Mouse (Mus musculus) stomach, embryonic 16.5 days (tissue): Measurements from ENCODE around the gene Gucy2e. TPM values are rescaled to one million over a fixed set of nuclear protein-coding genes. Genes with fewer than 3 reads are reported as not detected.

Experiments used
- ATAC-seq: fragments of 200-750 bp; cut with Nextera tagmentation; 2 replicates; pipeline ENCODE4 v1.8.0; 2017; ENCODE audit warnings: moderate number of reproducible peaks, moderate TSS enrichment; ENCODE audit not compliant: insufficient read depth, low FRiP score
- H3K27ac ChIP-seq: fragments of 300-500 bp; sonication (generic); 2 replicates; pipeline ENCODE4 v1.5.1; 2014; ENCODE audit warnings: low read length
- H3K27me3 ChIP-seq: fragments of 300-500 bp; sonication (generic); 2 replicates; pipeline ENCODE4 v1.6.1; 2014; ENCODE audit warnings: low read length, control low read depth, mixed read lengths; ENCODE audit not compliant: control insufficient read depth, insufficient read depth
- H3K36me3 ChIP-seq: fragments of 300-500 bp; sonication (generic); 2 replicates; pipeline ENCODE4 v1.6.1; 2014; ENCODE audit warnings: low read length; ENCODE audit not compliant: control insufficient read depth, insufficient read depth
- H3K4me1 ChIP-seq: fragments of 300-500 bp; sonication (generic); 2 replicates; pipeline ENCODE4 v1.6.1; 2014; ENCODE audit warnings: low read length, control low read depth, mixed read lengths; ENCODE audit not compliant: control insufficient read depth, insufficient read depth
- H3K4me2 ChIP-seq: fragments of 300-500 bp; sonication (generic); 2 replicates; pipeline ENCODE4 v1.6.1; 2014; ENCODE audit warnings: low read depth, low read length, mixed read lengths
- H3K4me3 ChIP-seq: fragments of 300-500 bp; sonication (generic); replicated peaks from 2 replicates; pipeline ENCODE4 v1.5.1; 2014; ENCODE audit warnings: mild to moderate bottlenecking, low read length
- H3K9ac ChIP-seq: fragments of 300-500 bp; sonication (generic); 2 replicates; pipeline ENCODE4 v1.6.1; 2014; ENCODE audit warnings: low read length
- H3K9me3 ChIP-seq: fragments of 300-500 bp; sonication (generic); replicated peaks from 2 replicates; pipeline ENCODE4 v1.6.1; 2016; ENCODE audit warnings: low read length, control low read depth; ENCODE audit not compliant: control insufficient read depth
- WGBS: fragments of 180-500 bp; shearing (Covaris S2); extraction: QIAGEN DNeasy Blood & Tissue Kit; methylation state at CpG from one replicate; pipeline ENCODE4 v1.1.7; 2014; 5-methylcytosine and 5-hydroxymethylcytosine counted together
- polyA plus RNA-seq: library from polyadenylated mRNA; unstranded; fragments of >200 nt; fragmentation: Nextera tagmentation; extraction: Ambion mirVana; gene quantifications from 2 replicates; pipeline ENCODE4 v1.2.1, GENCODE M21; 2015

Gucy2e gene
- polyA plus RNA-seq, 1 experiment from 2014 or later, result not detected

DNA sequence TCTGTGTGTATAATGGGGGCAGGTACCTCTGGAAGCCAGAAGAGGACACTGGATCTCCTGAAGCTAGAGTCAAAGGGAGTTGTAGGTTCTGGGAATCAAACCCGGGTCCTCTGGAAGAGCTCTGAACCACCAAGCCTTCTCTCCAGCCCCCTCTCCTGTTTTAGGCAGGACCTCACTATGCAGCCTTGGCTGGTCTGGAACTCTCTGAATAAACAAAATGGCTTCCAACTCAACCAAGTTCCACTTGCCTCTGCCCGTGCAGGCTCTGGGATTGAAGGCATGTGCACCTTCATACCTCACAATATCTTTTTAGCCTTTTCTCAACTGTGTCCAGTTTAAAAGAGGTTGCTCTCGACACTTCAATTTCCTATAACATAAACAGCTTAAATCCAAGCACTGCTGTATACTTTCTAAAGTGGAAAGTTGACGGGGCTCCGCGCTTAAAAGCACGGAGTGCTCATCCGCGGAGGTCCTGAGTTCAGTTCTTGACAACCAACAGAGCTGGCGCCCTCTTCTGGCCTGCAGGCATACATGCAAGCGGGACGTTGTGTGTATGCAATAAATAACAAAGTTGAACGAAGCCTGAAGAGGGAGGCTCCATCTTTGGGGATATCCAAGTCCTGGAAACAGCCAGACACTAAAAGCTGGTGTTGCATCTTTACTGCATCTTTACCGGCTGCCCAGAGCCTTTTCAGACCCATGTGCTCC lies 14.5 kb upstream of the Gucy2e start:
- Histone ChIP-seq H3K9ac (no peak overlapping the region), H3K4me1 (0 out of 2 replicates have a peak, but pooled peaks cover 4% of the 10 kb centered on the region), H3K27ac (no peak overlapping the region), H3K36me3 (no peaks in the 10 kb centered on the region), H3K4me2 (no peak overlapping the region), H3K4me3 (no peak overlapping the region), H3K9me3 (no peaks in the 10 kb centered on the region), H3K27me3 (no peaks in the 10 kb centered on the region)
- 50% methylated on average over 14 of the region's 14 CpGs for WGBS
- no peak for ATAC-seq

DNA sequence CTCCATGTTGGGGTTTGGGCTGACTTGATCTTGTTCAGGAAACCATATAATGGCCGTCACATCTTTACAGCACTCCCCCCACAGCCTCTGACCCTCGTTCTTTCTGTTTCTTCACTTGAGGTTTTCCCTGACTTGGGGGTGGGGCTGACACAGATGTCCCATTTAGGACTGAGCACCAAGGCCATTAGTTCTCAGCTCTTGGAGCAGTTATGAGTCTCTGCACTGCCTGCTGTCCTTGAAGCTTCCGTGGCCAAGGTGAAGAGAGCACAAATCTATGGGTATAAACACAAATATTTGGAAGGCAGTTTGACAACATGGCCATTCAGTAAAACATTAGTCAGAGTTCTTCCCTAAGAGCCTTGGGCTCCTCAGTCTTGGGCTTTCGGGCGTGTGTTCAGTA lies 13.3 kb upstream of the Gucy2e start:
- WGBS, result 73% methylated on average over 5 of the region's 5 CpGs
- H3K4me1 ChIP-seq, result peaks cover 9% of the 10 kb centered on the region
- H3K36me3 ChIP-seq, result no peaks in the 10 kb centered on the region
- no peak overlapping the region for H3K4me3 ChIP-seq
- no peak overlapping the region for H3K27ac ChIP-seq
- ATAC-seq, result no peak
- H3K9ac ChIP-seq, result no peak overlapping the region
- no peaks in the 10 kb centered on the region for H3K9me3 ChIP-seq
- H3K4me2 ChIP-seq, result no peak overlapping the region
- no peaks in the 10 kb centered on the region for H3K27me3 ChIP-seq

DNA sequence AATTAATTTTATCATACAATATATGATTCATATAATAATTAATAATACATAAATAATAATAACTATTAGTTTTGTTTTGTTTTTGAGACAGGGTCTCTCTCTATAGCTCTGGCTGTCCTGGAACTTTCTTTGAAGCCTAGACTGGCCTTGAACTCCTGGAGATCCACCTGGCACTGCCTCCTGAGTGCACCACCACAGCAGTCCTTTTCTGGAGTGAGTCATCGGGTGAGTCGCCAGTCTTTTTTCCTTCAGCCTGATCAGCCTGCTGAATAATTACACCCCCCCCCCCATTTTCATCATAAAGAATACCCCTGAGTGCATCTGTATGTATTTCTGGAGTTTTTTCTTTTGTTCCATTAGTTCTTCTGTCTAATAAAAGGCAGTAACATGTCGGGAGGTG lies 12.3 kb upstream of the Gucy2e start:
- Histone ChIP-seq H3K4me2 (no peak overlapping the region), H3K4me3 (no peak overlapping the region), H3K9ac (no peak overlapping the region), H3K27ac (no peak overlapping the region), H3K9me3 (no peaks in the 10 kb centered on the region), H3K27me3 (no peaks in the 10 kb centered on the region), H3K4me1 (peaks cover 9% of the 10 kb centered on the region), H3K36me3 (no peaks in the 10 kb centered on the region)
- 84% methylated on average over 3 of the region's 3 CpGs for WGBS
- no peak for ATAC-seq

DNA sequence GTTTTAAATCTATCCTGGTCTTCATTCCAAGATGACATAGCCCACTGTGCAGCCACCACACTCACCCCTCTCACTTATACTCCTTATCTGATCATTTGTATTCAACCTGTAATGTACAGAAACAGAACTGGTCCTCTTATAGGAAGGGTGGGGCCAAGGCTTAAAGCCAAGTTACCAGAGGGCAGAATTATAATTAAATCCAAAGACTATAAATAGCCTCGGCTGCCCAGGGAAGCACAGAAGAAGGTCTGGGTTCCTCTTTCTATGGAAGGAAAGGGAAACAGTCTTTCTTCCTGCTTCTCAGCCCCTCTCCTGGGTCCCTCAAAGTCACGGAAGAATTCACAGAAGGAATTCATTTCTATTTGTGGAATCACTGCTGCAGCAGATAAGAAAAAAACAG lies 8.8 kb upstream of the Gucy2e start:
- no peak overlapping the region for H3K9ac ChIP-seq
- no peak for ATAC-seq

DNA sequence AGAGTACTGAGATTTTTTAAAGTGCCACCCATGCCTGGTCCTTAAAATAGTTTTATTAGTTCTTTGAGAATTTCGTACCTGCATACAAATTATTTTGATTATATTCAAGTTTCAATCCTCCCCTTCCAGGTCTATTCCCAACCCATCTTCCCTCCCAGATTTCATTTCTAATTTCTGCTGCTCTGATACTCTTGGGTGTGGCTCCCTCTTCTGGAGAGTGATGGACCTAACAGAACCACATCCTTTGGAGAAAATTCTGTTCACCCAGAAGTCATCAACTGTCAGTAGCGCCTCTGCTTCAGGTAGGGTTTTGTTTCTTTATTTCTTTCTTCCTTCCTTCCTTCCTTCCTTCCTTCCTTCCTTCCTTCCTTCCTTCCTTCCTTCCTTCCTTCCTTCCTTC lies 8.1 kb upstream of the Gucy2e start:
- WGBS, result 21% methylated on average over 2 of the region's 2 CpGs
- Histone ChIP-seq H3K4me1 (peaks cover 6% of the 10 kb centered on the region), H3K36me3 (no peaks in the 10 kb centered on the region), H3K4me3 (no peak overlapping the region), H3K9me3 (no peaks in the 10 kb centered on the region), H3K4me2 (no peak overlapping the region; the same call in 1 of the 2 replicates), H3K9ac (no peak overlapping the region), H3K27ac (no peak overlapping the region), H3K27me3 (no peaks in the 10 kb centered on the region)
- no peak for ATAC-seq

More for the DNA sequence above, 8.8 kb upstream of the Gucy2e start:
- Histone ChIP-seq H3K4me3 (peak overlapping the region; percentile 5; the same call in 1 of the 2 replicates), H3K27ac (peak overlapping the region; percentile 10), H3K36me3 (no peaks in the 10 kb centered on the region), H3K4me2 (peak overlapping the region; percentile 39), H3K27me3 (no peaks in the 10 kb centered on the region), H3K4me1 (peaks cover 6% of the 10 kb centered on the region), H3K9me3 (no peaks in the 10 kb centered on the region)
- WGBS, result 11% methylated on average over 2 of the region's 2 CpGs

DNA sequence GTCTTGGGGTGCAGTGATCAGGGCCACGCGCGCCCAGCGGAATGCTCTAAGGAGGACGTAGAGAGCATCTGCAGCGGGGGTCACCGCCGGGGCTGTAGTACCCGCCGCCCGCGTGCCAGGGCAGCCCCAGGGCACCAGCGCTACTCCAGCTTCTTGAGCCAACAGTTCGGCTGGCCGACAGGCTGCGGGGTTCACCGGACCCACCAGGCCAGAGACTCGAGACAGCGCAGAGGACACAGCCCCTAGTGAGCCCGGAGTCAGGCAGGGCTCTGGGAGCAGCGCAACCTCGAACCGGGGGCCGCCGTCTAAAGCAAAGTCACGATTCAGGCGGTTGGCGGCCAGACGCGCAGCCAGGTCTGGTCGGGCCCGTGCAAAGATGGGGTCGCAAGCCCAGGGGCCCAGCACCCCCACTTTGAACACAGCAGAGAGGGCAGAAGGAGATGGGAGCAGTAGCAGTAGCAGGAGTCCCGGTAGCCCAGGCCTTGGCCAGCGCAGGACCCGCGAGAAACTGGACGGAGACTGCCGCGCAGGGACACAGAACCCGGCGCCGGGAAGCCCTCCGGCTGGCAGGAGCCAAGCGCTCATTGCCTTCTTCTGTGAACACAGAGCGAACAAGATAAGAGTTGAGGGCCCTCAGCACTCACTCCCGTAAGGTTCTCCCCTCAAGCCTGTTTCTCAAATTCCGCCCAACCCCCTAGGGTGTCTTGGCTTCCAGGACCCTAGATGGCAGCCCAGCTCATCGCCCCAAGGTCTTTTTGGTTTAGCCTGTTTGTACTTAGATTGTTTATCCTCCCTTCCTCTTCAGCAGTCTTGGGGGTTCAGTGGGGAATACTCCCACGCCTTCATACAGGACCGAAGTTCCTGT lies 543 bp downstream of the Gucy2e start:
- peak overlapping the region; percentile 59 for H3K4me2 ChIP-seq
- H3K27ac ChIP-seq, result no peak overlapping the region
- H3K9me3 ChIP-seq, result no peaks in the 10 kb centered on the region
- peaks cover 5% of the 10 kb centered on the region for H3K4me1 ChIP-seq
- WGBS, result 6% methylated on average over 51 of the region's 51 CpGs
- H3K4me3 ChIP-seq, result peak overlapping the region; percentile 42
- peak overlapping the region; percentile 64 for H3K9ac ChIP-seq
- no peaks in the 10 kb centered on the region for H3K36me3 ChIP-seq
- H3K27me3 ChIP-seq, result peaks cover 23% of the 10 kb centered on the region
- ATAC-seq, result no peak

DNA sequence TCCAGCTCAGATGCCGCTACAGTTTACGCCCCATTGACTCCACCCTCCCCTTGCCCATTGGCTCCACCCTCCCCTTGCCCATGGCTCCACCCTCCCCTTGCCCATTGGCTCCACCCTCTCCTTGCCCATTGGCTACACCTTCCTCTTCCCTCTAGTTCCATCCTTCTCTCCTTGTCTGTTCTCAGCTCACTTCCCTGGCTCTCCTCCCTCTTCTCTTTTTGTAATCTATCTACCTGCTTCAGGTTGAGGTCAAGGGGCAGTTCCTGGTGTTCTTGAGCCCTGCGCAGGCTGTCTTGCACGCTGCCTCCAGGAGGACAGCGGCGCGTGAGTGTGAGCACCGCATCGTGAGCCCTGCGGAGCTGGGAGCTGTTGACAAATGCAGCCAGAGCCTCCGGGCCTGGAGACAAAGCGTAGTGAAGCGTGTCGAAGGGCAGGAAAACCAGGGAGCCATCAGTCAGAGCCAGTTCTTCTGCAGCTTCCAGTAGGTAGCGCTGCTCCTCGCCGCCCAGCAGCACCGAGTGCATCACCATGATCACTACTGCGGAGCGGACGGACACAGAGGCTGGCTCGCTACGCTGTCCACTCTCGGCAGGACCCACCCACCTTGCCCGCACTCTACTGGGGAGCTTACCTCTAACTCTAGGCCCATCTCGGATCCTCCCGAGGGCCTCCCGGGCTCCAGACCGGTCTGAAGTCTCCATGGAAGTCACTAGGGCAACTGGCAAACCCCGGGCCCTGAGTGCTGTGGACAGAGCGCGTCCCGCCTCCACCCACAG lies 1.4 kb downstream of the Gucy2e start:
- H3K9me3 ChIP-seq, result no peaks in the 10 kb centered on the region
- peaks cover 23% of the 10 kb centered on the region for H3K27me3 ChIP-seq
- peak; percentile 91 for ATAC-seq
- H3K27ac ChIP-seq, result no peak overlapping the region
- peaks cover 5% of the 10 kb centered on the region for H3K4me1 ChIP-seq
- peak overlapping the region; percentile 59 for H3K4me2 ChIP-seq
- H3K4me3 ChIP-seq, result peak overlapping the region; percentile 42
- H3K9ac ChIP-seq, result peak overlapping the region; percentile 64
- WGBS, result 1% methylated on average over 33 of the region's 33 CpGs
- H3K36me3 ChIP-seq, result no peaks in the 10 kb centered on the region

DNA sequence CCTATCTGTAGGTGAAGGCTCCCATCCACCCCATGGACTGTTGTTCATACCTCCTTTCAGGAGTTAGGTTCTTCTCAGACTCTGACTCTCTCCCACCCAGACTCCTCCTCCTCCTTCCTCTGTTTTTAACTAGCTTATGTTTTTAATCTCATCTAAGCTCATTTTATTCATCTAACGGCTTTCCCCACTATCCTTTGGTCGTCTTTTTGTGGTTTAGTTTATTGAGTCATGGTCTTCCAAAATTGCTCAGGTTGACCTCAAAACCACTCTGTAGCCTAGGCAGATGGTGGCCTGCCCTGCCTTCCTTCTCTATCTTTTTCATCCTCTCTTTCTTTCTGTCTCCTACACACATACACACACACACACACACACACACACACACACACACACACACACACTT lies 3.7 kb downstream of the Gucy2e start:
- no peaks in the 10 kb centered on the region for H3K36me3 ChIP-seq
- no peak overlapping the region for H3K9ac ChIP-seq
- no peak for ATAC-seq
- peaks cover 5% of the 10 kb centered on the region for H3K4me1 ChIP-seq
- H3K4me3 ChIP-seq, result no peak overlapping the region
- no peak overlapping the region for H3K27ac ChIP-seq
- H3K4me2 ChIP-seq, result no peak overlapping the region
- H3K9me3 ChIP-seq, result no peaks in the 10 kb centered on the region
- WGBS, result 76% methylated on average over 2 of the region's 2 CpGs
- peaks cover 23% of the 10 kb centered on the region for H3K27me3 ChIP-seq
